Mouse (Mus musculus) MEL (cell line): ENCODE measurements at regions not wholly inside any gene's neighbourhood (a gene's known extent, or its start where the extent isn't known, plus 50 kb on each side); places are given as distances from the start of the nearest gene placed in this dataset.

Experiments used
- BHLHE40 ChIP-seq: IDR thresholded peaks from 2 replicates; pipeline ENCODE4 v1.6.1; 2012; ENCODE audit warnings: low read depth, mild to moderate bottlenecking, inconsistent platforms, low read length, improper control_type of control experiment, borderline replicate concordance
- E2F4 ChIP-seq: IDR thresholded peaks from 2 replicates; pipeline ENCODE4 v1.6.1; 2011; ENCODE audit warnings: low read depth, low read length, improper control_type of control experiment, borderline replicate concordance
- EP300 ChIP-seq, 2 experiments: IDR thresholded peaks; 2 replicates each; pipeline ENCODE4 v1.6.1; 2011; ENCODE audit warnings: improper control_type of control experiment in 2 of 2, low read length in 2 of 2, low read depth in 1 of 2, mild to moderate bottlenecking in 1 of 2
- KAT2A ChIP-seq: conservative IDR thresholded peaks from 2 replicates; pipeline ENCODE4 v1.6.1; 2012; ENCODE audit warnings: low read depth, low read length, improper control_type of control experiment, inconsistent platforms
- POLR2A ChIP-seq, 2 experiments: IDR thresholded peaks; 2 replicates each; pipeline ENCODE4 v1.6.1; 2011 to 2012; ENCODE audit warnings: low read length in 2 of 2, mild to moderate bottlenecking in 2 of 2, control low read depth in 1 of 2, improper control_type of control experiment in 1 of 2, low read depth in 1 of 2, moderate library complexity in 1 of 2; ENCODE audit not compliant: control insufficient read depth in 1 of 2, insufficient read depth in 1 of 2, poor library complexity in 1 of 2
- TBP ChIP-seq: IDR thresholded peaks from 2 replicates; pipeline ENCODE4 v1.8.0; 2011; ENCODE audit warnings: low read depth, low read length, improper control_type of control experiment
- TCF12 ChIP-seq: IDR thresholded peaks from 2 replicates; pipeline ENCODE4 v1.6.1; 2014; ENCODE audit warnings: low read depth, mild to moderate bottlenecking, inconsistent platforms, low read length, improper control_type of control experiment, moderate library complexity
- ZMIZ1 ChIP-seq: IDR thresholded peaks from 2 replicates; pipeline ENCODE4 v1.6.1; 2012; ENCODE audit warnings: low read depth, mild to moderate bottlenecking, inconsistent platforms, low read length, improper control_type of control experiment, moderate library complexity

DNA sequence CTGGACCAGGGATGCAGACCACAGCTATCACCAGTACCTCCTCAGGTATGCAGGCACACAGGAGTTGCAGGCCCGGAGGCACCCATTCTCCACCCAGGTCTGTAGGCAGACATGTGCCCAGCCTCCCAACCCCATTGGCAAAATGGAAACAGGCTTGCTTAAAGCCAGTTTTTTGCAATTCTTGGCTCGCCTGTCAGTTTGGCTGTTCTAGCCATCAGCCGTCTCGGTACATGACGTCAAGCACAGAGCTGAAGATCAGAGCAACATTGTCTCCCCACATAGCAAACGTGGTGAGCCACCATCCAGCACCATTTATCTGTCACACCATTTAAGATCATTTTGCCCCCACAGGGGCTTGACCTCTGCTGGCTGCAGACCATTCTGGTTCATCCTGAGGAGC is 196.1 kb upstream of the Cops8 start:
- TF ChIP-seq EP300 (IDR thresholded peaks at IDR 0.05; ENCODE audit: low read depth in 1 of 2, low read length in 2 of 2) (no peak), E2F4 (no peak), KAT2A (no peak), ZMIZ1 (no peak), TCF12 (no peak), BHLHE40 (no peak), POLR2A (IDR thresholded peaks at IDR 0.05; ENCODE audit: control insufficient read depth in 1 of 2, insufficient read depth in 1 of 2, low read depth in 1 of 2, low read length in 2 of 2, poor library complexity in 1 of 2) (no peak), TBP (no peak)
